Comparison of ENCODE assay signal across 9 mouse cellular contexts in genomic region chr8:95369581-95370326, GRCm38 (mm10). TPM values are rescaled to one million over a fixed set of nuclear protein-coding genes. Genes with fewer than 3 reads are reported as not detected.
DNase-seq lines count a peak whose midpoint lies in the region; ATAC-seq and TF ChIP-seq lines count a peak whose summit lies in the region.
"Had no signal": no experiment of that assay in that cellular context is flagged by ENCODE, and none has a peak within 500 bp of the region (broad histone marks: within the 10 kb centered on the region; RNA-seq: fewer than 3 reads in every experiment).

No protein-coding gene starts in this region.

- no peak for DNase-seq in forebrain, embryonic 10.5 days (ENCODE audit: extremely low spot score, low spot score)
- no peak for DNase-seq in forebrain, postnatal 0 days
- DNase-seq in CD4-positive helper T cell, adult 2 months (ENCODE audit: low read depth, low spot score) = peak; percentile 77
- peak; percentile 42 for DNase-seq in forelimb bud, embryonic 11.5 days (ENCODE audit: low read depth, low spot score)
- DNase-seq in lung, postnatal 36 days = peak; percentile 32
- no peak for DNase-seq in adrenal gland, postnatal 36 days
- no peak for DNase-seq in adipocyte (ENCODE audit: low spot score)

- peaks cover 12% of the 10 kb centered on the region for H3K4me1 ChIP-seq in forebrain, embryonic 10.5 days
- H3K4me1 ChIP-seq in forebrain, postnatal 0 days (ENCODE audit: insufficient read depth) = no peaks in the 10 kb centered on the region
- no peaks in the 10 kb centered on the region for H3K4me1 ChIP-seq in forebrain, embryonic 16.5 days (replicated peaks; ENCODE audit: control insufficient read depth, insufficient read depth, low read length)

- 0 out of 2 replicates have a peak overlapping the region, but pooled peaks have one; percentile 27 for H3K27ac ChIP-seq in forebrain, embryonic 10.5 days
- H3K27ac ChIP-seq in forebrain, postnatal 0 days (ENCODE audit: low read depth, low read length) = no peak overlapping the region
- no peak overlapping the region for H3K27ac ChIP-seq in forebrain, embryonic 16.5 days (ENCODE audit: low read length)

- H3K4me2 ChIP-seq in forebrain, postnatal 0 days (ENCODE audit: low read depth) = no peak overlapping the region
- no peak overlapping the region for H3K4me2 ChIP-seq in forebrain, embryonic 16.5 days (ENCODE audit: low read length)

- no peaks in the 10 kb centered on the region for H3K27me3 ChIP-seq in forebrain, embryonic 10.5 days (ENCODE audit: poor library complexity, severe bottlenecking)
- no peaks in the 10 kb centered on the region for H3K27me3 ChIP-seq in forebrain, postnatal 0 days (ENCODE audit: insufficient read depth, low read length)
- no peaks in the 10 kb centered on the region for H3K27me3 ChIP-seq in forebrain, embryonic 16.5 days (replicated peaks; ENCODE audit: control insufficient read depth, insufficient read depth, low read length)

- peak overlapping the region; percentile 15; the same call in 1 of the 2 replicates for H3K4me3 ChIP-seq in forebrain, embryonic 10.5 days
- no peak overlapping the region for H3K4me3 ChIP-seq in forebrain, postnatal 0 days (ENCODE audit: low read depth, low read length)
- no peak overlapping the region for H3K4me3 ChIP-seq in forebrain, embryonic 16.5 days (replicated peaks; ENCODE audit: low read length)

- H3K9me3 ChIP-seq in forebrain, embryonic 10.5 days = no peaks in the 10 kb centered on the region
- no peaks in the 10 kb centered on the region for H3K9me3 ChIP-seq in forebrain, postnatal 0 days (ENCODE audit: low read length)
- no peaks in the 10 kb centered on the region for H3K9me3 ChIP-seq in forebrain, embryonic 16.5 days (ENCODE audit: control insufficient read depth, low read length)

- no peak overlapping the region for H3K9ac ChIP-seq in forebrain, postnatal 0 days
- H3K9ac ChIP-seq in forebrain, embryonic 16.5 days (replicated peaks; ENCODE audit: low read depth, low read length) = no peak overlapping the region

- WGBS in forebrain, embryonic 10.5 days = 56% methylated on average over 20 of the region's 20 CpGs
- 63% methylated on average over 20 of the region's 20 CpGs for WGBS in forebrain, postnatal 0 days
- 58% methylated on average over 20 of the region's 20 CpGs for WGBS in forebrain, embryonic 16.5 days

- H3K36me3 ChIP-seq in forebrain, embryonic 10.5 days (replicated peaks) = peaks cover 78% of the 10 kb centered on the region
- H3K36me3 ChIP-seq in forebrain, postnatal 0 days (ENCODE audit: insufficient read depth) = peaks cover 19% of the 10 kb centered on the region
- no peaks in the 10 kb centered on the region for H3K36me3 ChIP-seq in forebrain, embryonic 16.5 days (ENCODE audit: control insufficient read depth, insufficient read depth)

- no peak for ATAC-seq in forebrain, postnatal 0 days
- no peak for ATAC-seq in forebrain, embryonic 16.5 days

- no peak for TF ChIP-seq CTCF in forebrain, postnatal 0 days (IDR thresholded peaks at IDR 0.05; ENCODE audit: low read depth)

RNA-seq across cellular contexts. Expression of gene Mmp15, which starts 17.7 kb away (rescaled TPM):
- polyA plus RNA-seq in forebrain, embryonic 10.5 days (2016; fragmentation: Nextera tagmentation; extraction: Ambion mirVana) = 11.1 TPM in 2 replicates
- total RNA-seq in forebrain, postnatal 0 days (2014; rRNA removed) = 32.4 and 40.3 TPM in 2 replicates
- 10.7 and 13.9 TPM in 2 replicates for polyA plus RNA-seq in forebrain, postnatal 0 days (2015; fragmentation: Nextera tagmentation; extraction: Ambion mirVana)
- 10 to 100 TPM in 1 of 2 experiments, 1 to 10 TPM in 1; 6.3 to 10.4 TPM for total RNA-seq in adrenal gland, postnatal 36 days (2021)
- polyA plus RNA-seq in forebrain, embryonic 16.5 days (2015; fragmentation: Nextera tagmentation; extraction: Ambion mirVana) = 10.9 and 11.3 TPM in 2 replicates

RNA-seq across cellular contexts. Expression of gene Usb1, which starts 37.7 kb away (rescaled TPM):
- 50.5 and 53.1 TPM in 2 replicates for polyA plus RNA-seq in forebrain, embryonic 10.5 days (2016; fragmentation: Nextera tagmentation; extraction: Ambion mirVana)
- 30.8 and 66.0 TPM in 2 replicates for total RNA-seq in forebrain, postnatal 0 days (2014; rRNA removed)
- 34.9 and 38.6 TPM in 2 replicates for polyA plus RNA-seq in forebrain, postnatal 0 days (2015; fragmentation: Nextera tagmentation; extraction: Ambion mirVana)
- total RNA-seq in adrenal gland, postnatal 36 days (2021) = 10 to 100 TPM; 18.4 to 18.8 TPM
- polyA plus RNA-seq in forebrain, embryonic 16.5 days (2015; fragmentation: Nextera tagmentation; extraction: Ambion mirVana) = 46.6 and 49.7 TPM in 2 replicates

RNA-seq across cellular contexts. Expression of gene Zfp319, which starts 38.0 kb away (rescaled TPM):
- polyA plus RNA-seq in forebrain, embryonic 10.5 days (2016; fragmentation: Nextera tagmentation; extraction: Ambion mirVana) = 10.6 and 10.7 TPM in 2 replicates
- total RNA-seq in forebrain, postnatal 0 days (2014; rRNA removed) = 11.8 and 15.7 TPM in 2 replicates
- polyA plus RNA-seq in forebrain, postnatal 0 days (2015; fragmentation: Nextera tagmentation; extraction: Ambion mirVana) = 10.7 and 13.4 TPM in 2 replicates
- total RNA-seq in adrenal gland, postnatal 36 days (2021) = 10 to 100 TPM in 1 of 2 experiments, 1 to 10 TPM in 1; 9.2 to 10.8 TPM
- 19.8 and 21.8 TPM in 2 replicates for polyA plus RNA-seq in forebrain, embryonic 16.5 days (2015; fragmentation: Nextera tagmentation; extraction: Ambion mirVana)

RNA-seq across cellular contexts. Expression of gene Tepp, which starts 59.4 kb away (rescaled TPM):
- not detected in 2 replicates for polyA plus RNA-seq in forebrain, embryonic 10.5 days (2016; fragmentation: Nextera tagmentation; extraction: Ambion mirVana)
- 1.2 and 1.3 TPM in 2 replicates for total RNA-seq in forebrain, postnatal 0 days (2014; rRNA removed)
- polyA plus RNA-seq in forebrain, postnatal 0 days (2015; fragmentation: Nextera tagmentation; extraction: Ambion mirVana) = 0.86 and 1.8 TPM in 2 replicates
- under 1 TPM in 1 of 2 experiments, not detected in 1; 0.82 TPM for total RNA-seq in adrenal gland, postnatal 36 days (2021)
- 1.5 TPM in 1 of 2 replicates, not detected in the other for polyA plus RNA-seq in forebrain, embryonic 16.5 days (2015; fragmentation: Nextera tagmentation; extraction: Ambion mirVana)
- polyA plus RNA-seq: heart, postnatal 0 days had no signal

Comparison
In these comparisons a context has a peak if more than half of its experiments do, and no peak if none do; other contexts are left out.
1. DNase-seq: peak in CD4-positive helper T cell, adult 2 months (single experiment), forelimb bud, embryonic 11.5 days (single experiment) and lung, postnatal 36 days (single experiment); none in forebrain, embryonic 10.5 days (single experiment), forebrain, postnatal 0 days (single experiment), adrenal gland, postnatal 36 days (0 of 2) and adipocyte (single experiment).